Mouse (Mus musculus): ENCODE results near the gene Saal1.
"Not testable (repeated sequence)": the region's sequence is repeated elsewhere in the genome, so short reads cannot be mapped to it uniquely, and the experiment has no call there.

Saal1 gene

GRCm38 (mm10) chr7:46710390-46710844 lies at the start of gene Saal1:
Saal1 (minus strand) TSS chr7:46710680.
- DNase-seq: peak; percentile 88

DNA sequence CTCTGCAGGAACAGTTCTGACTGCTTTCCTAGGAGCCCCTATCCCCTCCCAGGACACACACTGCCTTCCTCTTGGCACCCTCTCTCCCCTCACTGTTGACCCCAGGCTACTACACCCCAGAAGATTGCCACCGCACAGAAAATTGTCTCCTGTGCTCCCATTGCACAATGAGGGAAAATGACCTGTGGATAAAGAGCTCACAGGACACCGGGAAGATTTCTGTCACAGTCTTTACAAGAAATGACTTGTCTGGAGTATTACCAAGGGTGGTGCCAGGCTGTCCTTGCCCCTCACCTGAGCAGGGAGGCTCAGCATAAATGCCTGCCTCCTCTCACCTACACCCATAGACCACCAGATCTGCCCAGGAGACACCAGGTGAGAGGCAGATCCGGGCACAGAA lies 41.0 kb upstream of the Saal1 start, which contains the start of gene Saa2:
Gene Saa2, plus strand, starts transcription at position 301 of the 400 bp plus-strand sequence.
- DNase-seq: no peak

GRCm38 (mm10) chr7:46748459-46748858 lies 38.0 kb upstream of the Saal1 start:
- no peak for DNase-seq

- DNase-seq: no peak
Observed at GRCm38 (mm10) chr7:46746381-46746780, 35.9 kb upstream of the Saal1 start.

GRCm38 (mm10) chr7:46745816-46746215 lies 35.3 kb upstream of the Saal1 start:
- DNase-seq: no peak

DNA sequence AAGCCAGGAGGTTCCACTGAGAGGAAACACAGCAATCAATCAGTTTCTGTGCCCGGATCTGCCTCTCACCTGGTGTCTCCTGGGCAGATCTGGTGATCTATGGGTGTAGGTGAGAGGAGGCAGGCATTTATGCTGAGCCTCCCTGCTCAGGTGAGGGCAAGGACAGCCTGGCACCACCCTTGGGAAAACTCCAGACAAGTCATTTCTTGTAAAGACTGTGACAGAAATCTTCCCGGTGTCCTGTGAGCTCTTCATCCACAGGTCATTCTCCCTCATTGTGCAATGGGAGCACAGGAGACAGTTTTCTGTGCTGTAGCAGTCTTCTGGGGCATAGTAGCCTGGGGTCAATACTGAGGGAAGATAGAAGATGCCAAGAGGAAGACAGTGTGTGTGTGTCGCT lies 32.4 kb upstream of the Saal1 start, which contains the start of gene Saa1:
Gene Saa1, minus strand, starts transcription at position 101 of the 400 bp plus-strand sequence.
- not testable (repeated sequence) for DNase-seq

GRCm38 (mm10) chr7:46740041-46740440 lies 29.6 kb upstream of the Saal1 start:
- not testable (repeated sequence) for DNase-seq

- DNase-seq: no peak
Observed at GRCm38 (mm10) chr7:46738561-46739460, 28.3 kb upstream of the Saal1 start.

DNA sequence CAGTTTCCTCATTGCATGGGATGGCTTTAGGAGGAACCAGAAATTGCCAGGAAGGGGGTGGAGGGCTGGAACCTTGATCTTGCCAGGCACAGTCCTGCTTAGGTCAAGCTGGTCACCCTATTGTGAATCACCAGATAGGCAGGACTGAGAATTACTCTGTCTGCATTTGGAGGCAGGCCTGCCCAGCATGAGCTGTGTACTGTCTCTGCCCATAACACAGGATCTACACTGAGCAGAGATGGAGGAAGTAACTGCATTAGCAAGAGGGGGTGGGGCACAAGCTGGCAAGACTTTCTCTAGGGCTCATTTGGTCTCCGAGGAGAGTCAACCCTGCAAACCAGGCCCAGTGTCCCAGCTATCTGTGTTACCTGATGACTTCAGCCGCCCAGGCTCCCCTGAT lies 24.5 kb upstream of the Saal1 start:
- no peak for DNase-seq

GRCm38 (mm10) chr7:46732458-46732857 lies 22.0 kb upstream of the Saal1 start, which contains the start of gene Saa4:
Saa4 (minus strand) TSS chr7:46732603.
- no peak for DNase-seq

- no peak for DNase-seq
Observed at GRCm38 (mm10) chr7:46727584-46727983, 17.1 kb upstream of the Saal1 start.

GRCm38 (mm10) chr7:46724396-46724795 lies 13.9 kb upstream of the Saal1 start:
- DNase-seq: no peak

DNA sequence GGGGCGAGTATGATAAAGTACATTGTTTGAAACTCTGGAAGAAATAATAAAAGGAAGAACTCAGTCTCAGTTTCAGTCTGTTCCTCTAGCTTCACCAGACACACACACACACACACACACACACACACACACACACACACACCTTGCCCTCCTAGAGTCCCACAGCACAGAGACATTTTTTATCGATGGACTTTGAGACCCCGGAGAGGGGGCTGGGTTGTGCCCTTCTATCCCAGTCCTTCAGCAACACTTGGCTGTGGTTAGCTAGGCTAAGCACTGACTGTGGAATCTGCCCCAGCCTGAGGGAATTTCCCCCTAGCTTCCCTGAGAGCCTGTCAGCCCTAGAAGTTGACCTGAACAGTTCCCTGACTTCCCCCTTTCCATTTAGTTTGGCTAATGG lies 13.4 kb upstream of the Saal1 start:
- no peak for DNase-seq

DNA sequence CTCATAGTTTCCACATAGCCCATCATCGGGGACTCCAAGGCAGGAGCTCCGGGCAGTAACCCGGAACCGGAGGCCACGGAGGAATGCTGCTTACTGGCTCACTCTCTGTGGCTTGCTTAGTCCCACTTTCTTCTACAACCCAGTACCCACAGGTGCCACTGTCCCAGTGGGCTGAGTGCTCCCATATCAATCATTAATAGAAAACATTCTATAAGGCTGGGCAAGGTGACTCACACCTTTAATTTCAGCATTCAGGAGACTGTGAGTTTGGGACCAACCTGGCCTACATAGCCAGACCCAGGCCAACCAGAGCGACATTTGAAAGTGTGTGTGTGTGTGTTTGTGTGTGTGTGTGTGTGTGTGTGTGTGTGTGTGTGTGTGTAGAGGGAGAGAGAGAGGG lies 12.9 kb upstream of the Saal1 start:
- no peak for DNase-seq

DNA sequence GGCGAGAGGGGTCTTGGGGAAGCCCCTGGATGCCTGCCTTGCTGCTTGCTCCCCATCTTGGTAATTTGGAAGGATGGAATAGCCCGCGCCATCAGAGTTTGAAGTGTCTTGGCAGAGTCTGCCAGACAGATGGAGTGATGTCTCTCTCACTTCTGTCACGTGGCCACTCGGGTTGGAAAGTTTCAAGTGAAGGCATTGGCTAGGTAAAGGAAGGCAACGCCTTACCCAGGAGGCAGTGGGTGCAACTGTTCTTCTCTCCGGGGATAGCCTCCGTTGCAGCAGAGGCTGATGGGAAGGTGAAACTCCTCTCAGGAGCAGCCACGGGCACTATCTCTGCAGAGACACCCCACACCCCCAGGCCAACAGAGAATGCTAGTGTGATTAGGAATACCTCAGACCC lies 10.0 kb upstream of the Saal1 start:
- no peak for DNase-seq

DNA sequence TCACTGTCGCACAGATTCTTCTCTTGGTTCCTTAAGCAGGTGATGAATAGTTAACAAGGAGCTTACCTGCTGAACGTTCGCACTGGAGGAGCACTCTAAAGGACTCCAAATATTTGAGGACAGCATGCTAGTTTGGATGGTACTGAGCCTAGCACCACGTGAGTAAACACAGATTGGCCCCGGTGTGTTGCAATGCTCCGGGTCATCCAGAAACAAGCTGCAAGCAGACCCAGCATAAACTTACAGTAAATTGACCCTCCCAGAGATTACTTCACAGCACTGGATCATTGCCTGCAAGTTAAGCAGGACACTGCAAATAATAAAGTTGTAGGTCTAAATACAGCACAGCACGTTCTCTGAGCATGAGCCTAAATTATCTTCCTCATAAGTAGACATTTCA lies 9.0 kb upstream of the Saal1 start:
- DNase-seq: no peak

DNA sequence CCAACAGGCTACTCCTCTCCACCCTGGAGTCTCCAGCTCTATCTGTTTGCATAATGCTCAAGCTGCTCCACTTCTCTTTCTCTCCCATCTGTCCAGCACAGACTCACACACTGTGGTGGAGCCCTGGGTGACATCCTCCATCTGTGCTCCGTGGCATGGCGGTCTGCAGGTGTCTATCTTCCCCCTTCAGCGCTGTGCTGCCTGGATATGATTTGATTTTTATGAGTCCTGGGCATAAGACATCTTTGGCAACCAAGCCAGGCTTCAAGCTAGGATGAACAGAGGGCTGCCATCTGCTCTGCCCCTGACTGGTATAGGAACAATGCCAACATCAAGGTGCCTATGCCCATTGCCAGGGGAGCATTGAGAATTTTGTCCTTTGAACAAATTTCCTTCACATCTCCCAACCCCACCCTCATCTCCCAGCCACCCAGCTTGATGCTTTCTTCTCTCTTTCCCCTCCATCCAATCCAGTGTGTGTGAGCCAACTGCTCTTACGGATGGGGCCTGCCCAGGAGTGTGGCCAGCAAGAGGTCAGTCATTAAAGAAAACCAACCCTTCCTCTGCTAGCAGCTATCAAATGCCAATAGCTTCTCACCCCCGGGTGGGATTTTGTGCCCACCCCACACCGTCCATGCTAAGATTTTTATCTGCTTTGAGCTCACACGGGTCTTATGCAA lies 8.3 kb upstream of the Saal1 start:
- DNase-seq: no peak

- DNase-seq: no peak
Observed at GRCm38 (mm10) chr7:46716897-46717296, 6.4 kb upstream of the Saal1 start.

GRCm38 (mm10) chr7:46715600-46715999 lies 5.1 kb upstream of the Saal1 start, which contains the start of gene Saa3:
Saa3 (minus strand) TSS chr7:46715700.
- DNase-seq: no peak

DNA sequence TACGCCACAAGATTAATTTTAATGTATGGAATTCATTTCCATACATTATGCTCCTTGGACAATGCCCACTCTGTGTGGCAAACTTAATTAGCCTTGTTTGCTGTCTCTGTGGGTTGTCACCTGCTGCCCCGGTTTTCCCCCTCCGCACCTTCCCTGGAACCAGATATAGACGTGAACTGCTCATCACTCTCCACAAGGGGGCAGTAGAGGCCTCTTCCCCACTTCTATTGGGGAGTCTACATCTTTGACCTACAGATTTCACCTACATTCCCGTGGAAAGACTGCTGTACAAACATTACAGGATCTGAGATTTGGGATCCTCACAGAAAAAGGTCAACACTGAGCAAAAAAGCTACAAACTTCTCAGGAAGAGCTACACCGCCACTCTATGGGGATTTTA lies 4.0 kb upstream of the Saal1 start:
- peak; percentile 72 for DNase-seq

DNA sequence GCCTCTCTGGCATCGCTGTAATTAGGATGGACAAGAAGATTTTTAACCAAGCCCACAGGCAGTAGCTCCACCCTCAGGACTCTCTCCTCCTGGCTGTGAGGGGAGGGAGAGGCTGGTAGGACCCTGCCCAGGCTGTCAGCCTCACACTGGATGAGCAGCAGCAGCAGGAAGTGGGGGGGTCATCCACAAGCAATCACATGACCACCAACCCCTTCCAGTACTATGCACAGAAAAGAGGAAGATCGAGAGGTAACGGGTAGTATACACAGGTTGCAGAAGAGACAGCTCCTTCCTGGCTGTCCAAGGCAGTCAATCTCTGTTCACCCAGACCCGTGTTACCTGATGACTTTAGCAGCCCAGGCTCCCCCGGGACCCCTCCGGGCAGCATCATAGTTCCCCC lies 1.8 kb upstream of the Saal1 start:
- DNase-seq: no peak

- DNase-seq: no peak
Observed at GRCm38 (mm10) chr7:46700521-46701025, 9.9 kb downstream of the Saal1 start.

DNA sequence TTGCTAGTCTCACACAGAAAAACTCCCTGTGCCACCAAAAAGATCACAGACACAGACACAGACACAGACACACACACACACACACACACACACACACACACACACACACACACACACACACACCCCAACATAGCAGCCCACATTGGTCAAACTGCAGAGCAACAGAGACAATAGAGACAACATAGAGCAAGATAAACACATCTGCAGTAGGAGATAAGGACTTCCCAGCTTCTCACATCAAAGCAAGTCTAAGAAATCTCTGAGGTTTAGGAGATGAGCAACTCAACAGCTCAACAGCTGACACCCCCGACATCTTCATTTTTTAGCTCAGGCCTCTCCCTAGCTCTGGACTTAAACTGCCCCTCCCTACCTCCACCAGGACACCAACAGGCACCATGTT lies 13.7 kb downstream of the Saal1 start:
- no peak for DNase-seq

- DNase-seq: peak; percentile 22
Observed at GRCm38 (mm10) chr7:46686827-46687226, 23.7 kb downstream of the Saal1 start.
